Mouse (Mus musculus): ENCODE results near the gene Ubxn2a.
A peak's percentile ranks its signal among the peaks of the same experiment; 100 is the strongest.
"Not testable (repeated sequence)": the region's sequence is repeated elsewhere in the genome, so short reads cannot be mapped to it uniquely, and the experiment has no call there.

The Ubxn2a gene

GRCm38 (mm10) chr12:4906951-4907906, at the start of gene Ubxn2a:
Ubxn2a (minus strand) TSS chr12:4907705.
- DNase-seq = peak; percentile 98 to 99

DNA sequence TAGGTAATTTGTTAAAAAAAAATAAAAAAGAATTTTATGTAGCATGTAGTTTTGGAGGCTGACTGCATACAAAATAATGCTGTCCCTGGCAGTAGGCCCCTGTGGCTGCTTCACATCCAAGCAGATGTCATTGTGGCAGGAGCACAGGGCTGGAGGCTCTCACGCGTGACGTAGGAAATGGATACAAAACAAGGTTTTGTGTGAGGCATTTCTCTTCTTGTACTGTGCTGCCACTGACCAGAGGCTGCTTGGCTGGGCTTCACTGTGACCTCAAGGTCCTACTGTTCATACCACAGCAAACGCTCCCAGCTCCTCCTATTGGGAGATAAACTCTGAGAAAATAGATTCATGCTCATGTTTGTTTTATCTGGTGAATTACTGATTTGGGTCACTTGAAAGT, 45.7 kb upstream of the Ubxn2a start:
- DNase-seq = no peak

GRCm38 (mm10) chr12:4952272-4952671, 44.8 kb upstream of the Ubxn2a start:
- DNase-seq = no peak

DNA sequence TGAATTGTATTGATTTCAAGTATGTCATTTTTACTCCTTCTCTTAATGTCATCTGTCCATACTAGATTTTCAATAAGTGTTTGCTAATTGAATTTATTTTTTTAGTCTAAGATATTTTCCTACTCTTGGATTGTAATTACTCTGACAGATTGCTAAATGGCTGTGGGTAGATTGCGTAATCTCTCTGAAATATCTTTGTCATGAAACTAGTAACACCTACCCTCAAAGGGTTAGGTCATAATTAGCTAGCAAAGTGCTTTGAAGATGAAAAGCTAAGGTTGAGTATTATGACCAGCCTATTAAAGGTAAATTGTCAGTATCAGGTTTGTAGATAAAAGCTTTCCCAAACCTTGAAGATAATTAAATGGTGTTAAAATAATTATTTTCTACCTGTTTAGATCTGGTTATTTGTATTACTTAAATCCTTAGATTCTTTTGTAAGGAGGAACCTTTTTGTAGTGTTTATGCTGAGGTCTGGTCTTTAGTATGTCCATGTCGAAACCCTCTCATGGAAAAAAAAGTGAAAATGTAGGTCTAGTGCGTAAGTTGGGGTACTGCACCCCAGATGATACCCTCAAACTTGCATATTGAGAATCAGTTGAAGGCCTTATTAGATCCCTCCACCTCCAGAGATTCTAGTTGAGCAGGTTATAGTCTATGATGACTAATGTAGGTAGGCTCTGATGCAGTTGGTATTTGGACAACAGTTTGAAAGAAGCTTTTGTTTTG, 23.5 kb upstream of the Ubxn2a start:
- DNase-seq = no peak

DNA sequence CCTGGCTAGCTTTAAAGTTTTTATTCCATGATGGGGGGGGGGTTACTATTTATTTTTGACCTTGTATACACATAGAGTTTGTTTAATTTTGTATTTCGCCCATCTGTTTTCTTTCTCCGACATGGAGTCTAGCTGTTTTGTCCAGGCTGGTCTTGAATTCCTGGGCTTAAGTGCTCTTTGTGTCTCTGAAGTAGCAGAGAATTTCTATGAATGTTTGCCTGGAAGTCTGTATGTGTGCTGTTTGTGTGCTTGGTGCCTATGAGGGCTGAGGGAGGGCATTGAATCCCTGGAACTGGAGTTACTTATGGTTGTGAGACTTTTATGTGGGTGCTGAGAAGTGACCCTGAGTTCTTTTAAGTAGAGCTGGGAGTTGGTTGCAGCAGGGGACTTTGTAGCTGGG, 20.7 kb upstream of the Ubxn2a start:
- DNase-seq = no peak

DNA sequence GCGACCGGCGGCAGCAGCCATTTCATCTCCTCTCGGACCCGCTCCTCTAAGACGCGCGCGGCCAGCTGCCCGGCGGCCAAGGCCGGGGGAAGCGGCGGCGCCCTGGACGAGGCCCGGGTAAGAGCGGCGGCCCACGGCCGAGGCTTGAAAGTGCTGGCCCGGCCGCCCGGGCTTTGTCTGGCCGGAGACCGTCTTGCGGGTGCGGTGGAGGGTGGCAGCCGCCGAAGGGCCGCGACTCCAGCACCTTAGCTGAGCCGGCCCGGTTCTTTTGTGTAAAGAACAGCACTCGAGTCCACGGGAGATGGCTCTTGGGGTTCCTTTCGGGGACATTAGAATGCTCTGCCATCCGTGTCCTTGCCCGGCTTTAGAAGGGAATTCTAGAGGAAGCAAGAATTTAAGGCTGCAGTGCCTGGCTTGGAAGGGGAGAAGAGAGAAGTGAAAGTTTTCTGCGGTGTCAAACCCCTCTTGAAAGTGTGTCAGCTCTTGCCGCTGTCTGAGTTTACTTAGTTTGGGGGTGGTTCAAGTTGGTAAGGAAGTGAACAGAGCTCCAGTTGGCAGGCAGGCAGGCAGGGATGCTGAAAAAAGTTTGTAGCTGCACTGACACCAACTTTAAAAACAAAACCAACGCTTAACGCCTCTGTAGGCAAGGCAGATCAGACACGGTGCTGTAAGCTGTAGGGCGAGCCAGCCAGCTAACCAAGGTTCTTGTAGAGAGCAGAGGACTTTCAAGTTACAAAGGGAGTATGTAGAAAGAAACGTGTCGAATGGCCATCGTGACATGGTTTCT, 10.5 kb upstream of the Ubxn2a start:
- peak; percentile 68 to 80 for DNase-seq

- DNase-seq = peak; percentile 98 to 99
These were observed 9.7 kb upstream of the Ubxn2a start, which contains the start of gene Atad2b for GRCm38 (mm10) chr12:4916994-4917804. Atad2b (plus strand) TSS chr12:4917353.

GRCm38 (mm10) chr12:4914944-4915343, 7.4 kb upstream of the Ubxn2a start:
- DNase-seq = no peak

DNA sequence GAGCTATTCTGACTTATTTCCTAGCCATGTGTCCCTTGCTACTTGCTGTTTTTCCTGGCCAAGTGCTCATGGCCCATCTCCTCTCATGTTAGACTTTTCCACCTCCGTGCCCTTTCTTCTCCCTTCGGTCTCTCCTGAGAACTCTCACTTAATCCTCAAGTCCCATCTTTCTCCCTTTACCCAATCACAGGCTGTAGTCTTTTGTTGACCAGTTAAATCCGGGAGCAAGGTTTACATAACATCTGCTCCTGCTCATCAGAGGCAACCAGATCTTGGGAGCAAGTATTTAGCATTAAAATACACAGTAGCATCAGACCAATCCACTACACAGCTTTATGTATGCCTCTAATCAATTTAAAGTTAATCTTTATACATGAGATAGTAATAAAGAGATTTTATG, 6.9 kb upstream of the Ubxn2a start:
- no peak for DNase-seq

DNA sequence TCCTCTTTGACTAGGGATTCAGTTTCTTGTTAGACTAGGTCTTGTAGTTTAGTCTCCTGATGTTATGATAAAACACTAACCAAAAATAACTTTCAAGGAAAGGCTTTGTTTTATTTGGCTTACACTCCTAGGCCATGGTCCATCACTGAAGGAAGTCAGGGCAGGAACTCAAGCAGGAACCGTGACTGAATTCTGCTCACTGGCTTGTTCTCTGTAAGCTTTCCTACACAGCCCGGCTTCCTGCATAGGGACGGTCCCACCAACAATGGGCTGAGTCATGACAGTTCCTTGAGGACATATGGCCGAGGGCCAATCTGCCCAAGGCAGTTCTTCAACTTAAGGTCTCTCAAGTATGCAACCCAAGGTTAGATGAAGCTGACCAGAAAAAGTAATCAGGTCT, 4.2 kb upstream of the Ubxn2a start:
- DNase-seq = peak in 1 of 2 experiments; percentile 15

DNA sequence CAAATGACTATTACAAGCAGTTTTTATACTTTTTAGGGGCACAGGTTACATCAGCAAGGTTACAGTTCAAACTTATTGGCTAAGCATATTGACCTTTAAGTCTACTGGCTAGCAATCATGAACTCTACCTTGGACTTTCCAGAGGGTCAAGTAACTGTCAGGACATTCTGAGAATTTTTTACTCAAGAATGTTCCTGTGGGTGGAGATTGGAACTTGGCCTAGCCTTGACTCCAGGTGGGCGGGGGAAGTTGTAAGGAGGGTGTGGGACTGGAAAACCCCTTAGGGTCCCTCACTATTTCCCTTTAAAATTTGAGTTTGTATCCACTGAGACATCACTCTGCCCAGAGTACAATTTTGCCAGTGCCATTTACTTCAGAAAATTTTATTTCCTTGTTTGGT, 3.0 kb upstream of the Ubxn2a start:
- not testable (repeated sequence) for DNase-seq

DNA sequence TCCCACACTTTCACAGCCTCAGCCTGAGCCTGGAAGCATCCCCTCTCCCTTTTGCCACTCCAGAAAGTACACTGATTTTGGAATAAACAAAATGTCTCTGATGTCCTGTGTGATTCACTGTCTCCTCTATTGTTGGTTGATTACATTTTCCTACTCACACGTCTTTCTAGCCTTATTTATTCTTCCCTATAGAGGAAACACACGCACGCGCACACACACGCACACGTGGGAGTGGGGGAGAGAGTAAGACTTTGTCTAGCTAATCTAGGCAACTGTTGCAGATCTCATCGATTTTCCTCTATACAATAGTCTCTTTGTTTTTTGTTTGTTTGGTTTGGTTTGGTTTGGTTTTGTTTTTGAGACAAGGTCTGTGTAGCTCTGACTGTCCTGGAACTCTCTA, 886 bp upstream of the Ubxn2a start:
- no peak for DNase-seq

- DNase-seq = no peak
These were observed 1.0 kb downstream of the Ubxn2a start for GRCm38 (mm10) chr12:4906476-4906875.

DNA sequence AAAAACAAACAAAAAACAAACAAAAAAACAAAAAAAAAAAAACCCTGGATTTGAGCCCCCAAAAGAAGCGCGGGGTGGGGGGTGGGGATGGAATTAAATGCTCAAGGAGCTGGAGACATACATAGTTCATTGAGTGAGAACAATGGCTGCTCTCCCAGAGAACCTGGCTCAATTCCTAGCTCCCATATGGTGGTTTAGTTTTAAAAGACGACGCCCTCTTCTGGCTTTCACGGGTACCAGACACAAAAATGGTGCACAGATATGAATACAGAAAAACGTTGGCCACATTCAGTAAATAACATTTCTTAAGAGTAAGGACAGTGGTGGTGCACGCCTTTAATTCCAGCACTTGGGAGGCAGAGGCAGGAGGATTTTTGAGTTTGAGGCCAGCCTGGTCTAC, 1.6 kb downstream of the Ubxn2a start:
- DNase-seq = peak in 1 of 2 experiments; percentile 4

DNA sequence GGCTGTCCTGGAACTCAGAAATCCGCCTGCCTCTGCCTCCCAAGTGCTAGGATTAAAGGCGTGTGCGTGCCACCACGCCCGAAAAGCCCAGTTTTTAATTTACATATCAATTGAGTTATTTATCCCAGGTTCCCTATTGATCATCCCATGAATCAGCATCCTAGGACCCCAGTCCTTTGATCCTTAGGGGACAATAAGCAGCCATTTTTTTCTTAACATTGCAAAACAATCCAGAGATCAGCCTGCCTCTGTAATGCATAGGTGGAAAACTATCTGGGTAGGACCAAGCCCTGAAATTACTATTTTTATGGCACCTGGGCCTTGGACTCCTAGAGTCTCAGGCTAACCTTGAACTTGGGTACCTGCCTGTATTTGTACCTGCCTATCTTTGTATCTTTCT, 9.5 kb downstream of the Ubxn2a start:
- DNase-seq = no peak

GRCm38 (mm10) chr12:4889891-4890290, 17.6 kb downstream of the Ubxn2a start:
- no peak for DNase-seq

GRCm38 (mm10) chr12:4889251-4889650, 18.3 kb downstream of the Ubxn2a start:
- no peak for DNase-seq

DNA sequence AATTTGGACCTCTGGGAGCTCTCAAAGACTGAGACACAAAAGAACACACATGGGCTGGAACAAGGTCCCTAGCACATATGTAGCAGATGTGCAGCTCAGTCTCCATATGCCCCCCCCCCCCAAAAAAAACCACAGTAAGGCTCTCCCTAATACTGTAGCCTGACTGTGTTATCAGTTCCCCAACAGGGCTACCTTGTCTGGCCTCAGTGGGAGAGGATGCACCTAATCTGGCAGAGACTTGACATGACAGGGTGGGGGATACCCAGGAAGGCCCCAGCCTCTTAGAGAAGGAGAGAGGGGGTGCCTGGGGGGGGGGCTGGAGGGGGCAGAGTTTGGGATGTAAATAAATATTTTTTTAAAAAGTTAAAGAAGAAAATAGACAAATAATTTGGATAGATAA, 18.8 kb downstream of the Ubxn2a start:
- DNase-seq = no peak

- not testable (repeated sequence) for DNase-seq
These were observed 20.9 kb downstream of the Ubxn2a start for GRCm38 (mm10) chr12:4886581-4886980.

DNA sequence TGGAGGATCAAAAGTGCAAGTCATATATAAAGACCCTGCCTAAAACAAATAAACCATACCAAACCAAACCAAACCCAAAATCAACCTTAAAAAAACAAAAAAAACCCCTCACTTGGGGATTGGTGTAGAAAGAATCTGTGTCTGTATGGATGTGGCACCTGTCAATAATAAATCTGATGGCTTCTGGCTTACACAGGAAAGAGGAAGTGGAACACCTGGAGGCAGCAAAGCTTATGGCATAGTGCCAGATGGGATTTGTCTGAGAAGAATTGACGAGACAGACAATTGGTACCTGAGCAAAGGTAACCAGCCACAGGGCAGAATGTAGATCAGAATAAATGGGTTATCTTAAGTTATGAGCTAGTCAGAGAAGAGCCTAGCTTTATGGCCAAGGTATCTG, 22.4 kb downstream of the Ubxn2a start:
- DNase-seq = no peak

DNA sequence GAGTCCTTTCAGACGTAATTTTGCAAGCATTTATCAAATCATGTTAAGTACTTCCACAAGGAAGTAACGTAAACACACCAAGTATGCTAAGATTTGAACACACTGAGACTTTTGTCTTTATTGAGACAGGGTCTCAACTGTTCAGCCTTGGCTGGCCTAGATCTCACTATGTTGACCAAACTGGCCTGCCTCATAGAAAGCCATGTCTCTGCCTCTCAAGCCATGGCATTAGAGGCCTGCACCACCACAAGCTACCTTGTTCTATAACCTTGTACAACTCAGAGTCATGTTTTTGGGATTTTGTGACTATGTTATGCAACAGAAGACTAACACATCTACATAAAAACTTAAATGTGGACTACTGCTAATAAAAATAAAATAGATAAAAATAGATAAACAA, 25.4 kb downstream of the Ubxn2a start:
- DNase-seq = no peak

DNA sequence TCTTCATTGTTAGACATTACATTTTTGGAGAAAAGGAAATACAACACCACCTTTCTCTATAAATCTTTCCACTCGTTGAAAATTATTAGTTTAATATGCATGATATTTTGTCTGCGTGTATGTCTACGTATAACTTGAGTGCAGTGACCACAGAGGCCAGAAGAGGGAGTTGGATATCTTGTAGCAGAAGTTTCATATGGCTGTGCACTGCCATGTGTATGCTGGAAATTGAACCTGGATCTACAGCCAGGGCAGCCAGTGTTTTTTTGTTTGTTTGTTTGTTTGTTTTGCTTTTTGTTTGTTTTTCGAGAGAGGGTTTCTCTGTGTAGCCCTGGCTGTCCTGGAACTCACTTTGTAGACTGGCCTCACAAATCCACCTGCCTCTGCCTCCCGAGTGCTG, 28.5 kb downstream of the Ubxn2a start:
- DNase-seq = peak in 1 of 2 experiments; percentile 31
